Mouse (Mus musculus): ENCODE measurements around the gene Arl6ip4.

The Arl6ip4 gene

GRCm38 (mm10) chr5:124115990-124116845, at the start of gene Arl6ip4:
TSS of gene Arl6ip4 (plus strand) at chr5:124116089.
- no peak for DNase-seq (ENCODE audit: low read depth)

- no peak for DNase-seq (ENCODE audit: low read depth)
Measured at GRCm38 (mm10) chr5:124069657-124070056, 46.2 kb upstream of the Arl6ip4 start.

GRCm38 (mm10) chr5:124073682-124074081, 42.2 kb upstream of the Arl6ip4 start:
- no peak for DNase-seq (ENCODE audit: low read depth)

- DNase-seq (ENCODE audit: low read depth), result no peak
Measured at GRCm38 (mm10) chr5:124074845-124075307, 41.0 kb upstream of the Arl6ip4 start.

GRCm38 (mm10) chr5:124075716-124076115, 40.2 kb upstream of the Arl6ip4 start:
- DNase-seq (ENCODE audit: low read depth), result no peak

- no peak for DNase-seq (ENCODE audit: low read depth)
Measured at GRCm38 (mm10) chr5:124076559-124076958, 39.3 kb upstream of the Arl6ip4 start.

GRCm38 (mm10) chr5:124077241-124077640, 38.6 kb upstream of the Arl6ip4 start:
- DNase-seq (ENCODE audit: low read depth), result no peak

GRCm38 (mm10) chr5:124077856-124078460, 37.9 kb upstream of the Arl6ip4 start:
- DNase-seq (ENCODE audit: low read depth), result no peak

- peak; percentile 70 for DNase-seq (ENCODE audit: low read depth)
Measured at GRCm38 (mm10) chr5:124078794-124079416, 37.0 kb upstream of the Arl6ip4 start.

- DNase-seq (ENCODE audit: low read depth), result no peak
Measured at GRCm38 (mm10) chr5:124079880-124080279, 36.0 kb upstream of the Arl6ip4 start.

- no peak for DNase-seq (ENCODE audit: low read depth)
Measured at GRCm38 (mm10) chr5:124082447-124082846, 33.4 kb upstream of the Arl6ip4 start.

- no peak for DNase-seq (ENCODE audit: low read depth)
Measured at GRCm38 (mm10) chr5:124082941-124083688, 32.8 kb upstream of the Arl6ip4 start.

- no peak for DNase-seq (ENCODE audit: low read depth)
Measured at GRCm38 (mm10) chr5:124083850-124084587, 31.9 kb upstream of the Arl6ip4 start.

- DNase-seq (ENCODE audit: low read depth), result no peak
Measured at GRCm38 (mm10) chr5:124084588-124085173, 31.2 kb upstream of the Arl6ip4 start.

- no peak for DNase-seq (ENCODE audit: low read depth)
Measured at GRCm38 (mm10) chr5:124085513-124085912, 30.4 kb upstream of the Arl6ip4 start.

- no peak for DNase-seq (ENCODE audit: low read depth)
Measured at GRCm38 (mm10) chr5:124086876-124087275, 29.0 kb upstream of the Arl6ip4 start.

- no peak for DNase-seq (ENCODE audit: low read depth)
Measured at GRCm38 (mm10) chr5:124089868-124090267, 26.0 kb upstream of the Arl6ip4 start.

- no peak for DNase-seq (ENCODE audit: low read depth)
Measured at GRCm38 (mm10) chr5:124091951-124092406, 23.9 kb upstream of the Arl6ip4 start.

GRCm38 (mm10) chr5:124093120-124093794, 22.6 kb upstream of the Arl6ip4 start:
- DNase-seq (ENCODE audit: low read depth), result no peak
